Mouse (Mus musculus) liver, adult 2 months (tissue): Measurements from ENCODE around the gene Ugt1a7c. TPM values are rescaled to one million over a fixed set of nuclear protein-coding genes. Genes with fewer than 3 reads are reported as not detected.

Experiments
- DNase-seq: peaks from one replicate; pipeline ENCODE4 v3.0.0-alpha.2; 2011; ENCODE audit warnings: low read depth, low spot score; ENCODE audit errors: extremely low read depth
- H3K27ac ChIP-seq: fragments of 200-500 bp; replicated peaks from 2 replicates; pipeline ENCODE4 v1.5.1; 2012; ENCODE audit warnings: low read depth, mild to moderate bottlenecking, control low read depth, inconsistent platforms, low read length; ENCODE audit not compliant: insufficient read depth
- H3K27me3 ChIP-seq: fragments of 200-500 bp; 2 replicates; pipeline ENCODE4 v1.6.1; 2012; ENCODE audit warnings: mild to moderate bottlenecking, moderate library complexity, low read length, inconsistent platforms; ENCODE audit not compliant: control insufficient read depth, insufficient read depth
- H3K36me3 ChIP-seq: fragments of 200-500 bp; 2 replicates; pipeline ENCODE4 v1.6.1; 2012; ENCODE audit warnings: low read length, inconsistent platforms; ENCODE audit not compliant: control insufficient read depth, insufficient read depth
- H3K4me1 ChIP-seq: fragments of 200-500 bp; 2 replicates; pipeline ENCODE4 v1.6.1; 2011; ENCODE audit warnings: low read length; ENCODE audit not compliant: control insufficient read depth, insufficient read depth
- H3K4me3 ChIP-seq: fragments of 200-500 bp; 2 replicates; pipeline ENCODE4 v1.5.1; 2011; ENCODE audit warnings: low read depth, mild to moderate bottlenecking, control low read depth, low read length, moderate library complexity; ENCODE audit not compliant: insufficient read depth
- H3K79me2 ChIP-seq: fragments of 200-500 bp; 2 replicates; pipeline ENCODE4 v1.6.1; 2012; ENCODE audit warnings: inconsistent platforms, mild to moderate bottlenecking, low read length, moderate library complexity; ENCODE audit not compliant: control insufficient read depth, insufficient read depth
- H3K9ac ChIP-seq: fragments of 200-500 bp; 2 replicates; pipeline ENCODE4 v1.6.1; 2012; ENCODE audit warnings: low read depth, mild to moderate bottlenecking, control low read depth, inconsistent platforms, low read length
- CTCF ChIP-seq: fragments of 200-500 bp; IDR thresholded peaks from 2 replicates; pipeline ENCODE4 v1.5.1; 2011; ENCODE audit warnings: low read depth, low read length, control low read depth
- POLR2A ChIP-seq: fragments of 200-500 bp; IDR thresholded peaks from 2 replicates; pipeline ENCODE4 v1.6.1; 2011; ENCODE audit warnings: low read length, control low read depth; ENCODE audit not compliant: insufficient read depth; ENCODE audit errors: extremely low read depth
- WGBS: fragments of 180-500 bp; shearing (Covaris S2); methylation state at CpG from one replicate; pipeline ENCODE4 v1.1.7; 2018; 5-methylcytosine and 5-hydroxymethylcytosine counted together
- polyA plus RNA-seq: library from polyadenylated mRNA; depleted of rRNA; stranded (reverse); fragments of >200 nt; gene quantifications from 2 replicates; pipeline ENCODE4 v1.2.3, GENCODE M21; 2012
- total RNA-seq: library from RNA; depleted of rRNA; stranded (reverse); fragments of >200 nt; gene quantifications from 2 replicates; pipeline ENCODE4 v1.2.3, GENCODE M21; 2014

Gene Ugt1a7c
- total and polyA plus RNA-seq, 2 experiments: 2.0 to 51.1 TPM

DNA sequence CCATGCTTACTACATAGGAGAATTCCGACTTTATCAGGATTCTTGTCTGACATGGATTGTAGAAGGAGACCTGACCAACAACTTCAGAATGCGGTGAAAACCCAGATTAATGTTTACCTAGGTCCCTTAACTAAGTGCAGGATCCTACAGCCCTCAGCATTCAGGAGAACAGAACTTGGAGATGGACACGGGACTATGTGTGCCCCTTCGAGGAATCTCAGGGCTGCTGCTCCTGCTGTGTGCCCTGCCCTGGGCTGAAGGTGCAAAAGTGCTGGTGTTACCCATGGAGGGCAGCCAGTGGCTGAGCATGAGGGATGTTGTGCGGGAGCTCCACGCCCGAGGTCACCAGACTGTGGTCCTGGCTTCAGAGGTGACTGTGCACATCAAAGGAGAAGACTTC lies 105.6 kb downstream of the Ugt1a7c start, which contains the start of gene Ugt1a2:
Gene Ugt1a2, plus strand, starts transcription at position 146 of the 400 bp plus-strand sequence.
- H3K27ac ChIP-seq: no peak within 1 kb of the TSS
- DNase-seq: no peak
- H3K9ac ChIP-seq: no peak within 1 kb of the TSS
- H3K79me2 ChIP-seq: peaks cover 25% of the 10 kb centered on the region
- 71% methylated on average over 7 of the region's 7 CpGs for WGBS
- H3K27me3 ChIP-seq: no peaks in the 10 kb centered on the region
- peaks cover 30% of the 10 kb centered on the region for H3K36me3 ChIP-seq
- peaks cover 9% of the 10 kb centered on the region; the same call in 1 of the 2 replicates for H3K4me1 ChIP-seq
- TF ChIP-seq POLR2A (no peak), CTCF (no peak)
- no peak within 1 kb of the TSS for H3K4me3 ChIP-seq

- H3K27ac ChIP-seq: peak within 1 kb of the TSS; percentile 12; the same call in 1 of the 2 replicates
- 57% methylated on average over 62 of the region's 62 CpGs for WGBS
Measured at GRCm38 (mm10) chr1:88205294-88205922, 110.5 kb downstream of the Ugt1a7c start, which contains the start of gene Dnajb3. Dnajb3 (minus strand) TSS chr1:88205782.

GRCm38 (mm10) chr1:88206843-88207479 lies 112.1 kb downstream of the Ugt1a7c start:
- Histone ChIP-seq H3K27me3 (no peaks in the 10 kb centered on the region), H3K36me3 (peaks cover 22% of the 10 kb centered on the region), H3K9ac (no peak overlapping the region), H3K79me2 (peaks cover 13% of the 10 kb centered on the region), H3K27ac (peak overlapping the region; percentile 55), H3K4me1 (peaks cover 12% of the 10 kb centered on the region), H3K4me3 (no peak overlapping the region)
- DNase-seq: peak; percentile 84
- 25% methylated on average over 2 of the region's 2 CpGs for WGBS
- TF ChIP-seq POLR2A: no peak
- TF ChIP-seq CTCF: no peak

More at GRCm38 (mm10) chr1:88205294-88205922, 110.5 kb downstream of the Ugt1a7c start, which contains the start of gene Dnajb3:
- TF ChIP-seq CTCF (no peak), POLR2A (no peak)
- H3K9ac ChIP-seq: peak within 1 kb of the TSS; percentile 35; the same call in 1 of the 2 replicates
- peak within 1 kb of the TSS; percentile 54; the same call in 1 of the 2 replicates for H3K4me3 ChIP-seq
- peaks cover 27% of the 10 kb centered on the region for H3K36me3 ChIP-seq
- peaks cover 16% of the 10 kb centered on the region for H3K79me2 ChIP-seq
- H3K27me3 ChIP-seq: no peaks in the 10 kb centered on the region
- peaks cover 12% of the 10 kb centered on the region for H3K4me1 ChIP-seq
- DNase-seq: no peak

GRCm38 (mm10) chr1:88211812-88212211 lies 117.0 kb downstream of the Ugt1a7c start, which contains the start of gene Ugt1a1:
Ugt1a1 (plus strand) TSS chr1:88211959.
- H3K4me3 ChIP-seq: peak within 1 kb of the TSS; percentile 17
- peak; percentile 100 for DNase-seq

GRCm38 (mm10) chr1:88212341-88213045 lies 117.6 kb downstream of the Ugt1a7c start:
- peaks cover 16% of the 10 kb centered on the region for H3K79me2 ChIP-seq
- H3K36me3 ChIP-seq: peaks cover 25% of the 10 kb centered on the region
- peak; percentile 86 for DNase-seq
- peak overlapping the region; percentile 69 for H3K27ac ChIP-seq
- H3K9ac ChIP-seq: peak overlapping the region; percentile 56
- TF ChIP-seq CTCF (no peak), POLR2A (no peak)
- H3K4me1 ChIP-seq: peaks cover 8% of the 10 kb centered on the region
- 42% methylated on average over 8 of the region's 8 CpGs for WGBS
- H3K27me3 ChIP-seq: no peaks in the 10 kb centered on the region
- H3K4me3 ChIP-seq: peak overlapping the region; percentile 17

More at GRCm38 (mm10) chr1:88211812-88212211, 117.0 kb downstream of the Ugt1a7c start, which contains the start of gene Ugt1a1:
- peak within 1 kb of the TSS; percentile 56 for H3K9ac ChIP-seq
- H3K4me1 ChIP-seq: peaks cover 9% of the 10 kb centered on the region
- H3K27me3 ChIP-seq: no peaks in the 10 kb centered on the region
- H3K36me3 ChIP-seq: peaks cover 18% of the 10 kb centered on the region
- 48% methylated on average over 8 of the region's 8 CpGs for whole genome bisulfite sequencing
- H3K79me2 ChIP-seq: peaks cover 16% of the 10 kb centered on the region
- peak within 1 kb of the TSS; percentile 69 for H3K27ac ChIP-seq
- no peak for TF ChIP-seq CTCF
- TF ChIP-seq POLR2A: no peak
